Comparison of ENCODE assay signal across 9 mouse cellular contexts in genomic region chr12:85619283-85619897, GRCm38 (mm10). TPM values are rescaled to one million over a fixed set of nuclear protein-coding genes. Genes with fewer than 3 reads are reported as not detected.
DNase-seq lines count a peak whose midpoint lies in the region; ATAC-seq and TF ChIP-seq lines count a peak whose summit lies in the region.
"Had no signal": no experiment of that assay in that cellular context is flagged by ENCODE, and none has a peak within 500 bp of the region (broad histone marks: within the 10 kb centered on the region; RNA-seq: fewer than 3 reads in every experiment).

No protein-coding gene starts in this region.

- DNase-seq in layer of hippocampus, adult 2 months (ENCODE audit: low spot score in 2 of 2) = no peak
- DNase-seq in layer of hippocampus, adult 9-11 months = no peak
- DNase-seq in Patski (ENCODE audit: low read depth, low spot score) = peak; percentile 91
- DNase-seq in fat pad, adult 2 months (ENCODE audit: extremely low read depth, low read depth, low spot score) = peak; percentile 56
- DNase-seq in midbrain, postnatal 0 days (ENCODE audit: low spot score) = peak; percentile 54
- no peak for DNase-seq in thymus, postnatal 0 days (ENCODE audit: low spot score)
- no peak for DNase-seq in layer of hippocampus, postnatal 14 days (ENCODE audit: low spot score in 2 of 2)
- no peak for DNase-seq in yolk sac, embryonic 10.5 days (ENCODE audit: low spot score)
- DNase-seq: left cerebral cortex, postnatal 4 days had no signal

- no peaks in the 10 kb centered on the region for H3K9me3 ChIP-seq in midbrain, postnatal 0 days (ENCODE audit: low read length)

- CTCF ChIA-PET in Patski (lab: Charles Lee) = interaction anchor here (1.0 to 1.6 kb wide), 3 partner anchors 21 to 40 kb away, joined by 3 to 4 read pairs (median 3); partner anchors contain the start of gene Jdp2

- H3K27me3 ChIP-seq in Patski = no peaks in the 10 kb centered on the region
- no peaks in the 10 kb centered on the region for H3K27me3 ChIP-seq in midbrain, postnatal 0 days (ENCODE audit: insufficient read depth, low read length)

- in situ Hi-C loops in Patski (cut with MboI; ENCODE audit: low pct_unique_long_range_greater_than_20kb) = no loop called here

- H3K4me2 ChIP-seq in midbrain, postnatal 0 days (ENCODE audit: low read depth, low read length, poor library complexity, severe bottlenecking) = no peak overlapping the region

- H3K9ac ChIP-seq in midbrain, postnatal 0 days (replicated peaks; ENCODE audit: low read length, poor library complexity, severe bottlenecking) = no peak overlapping the region

- TF ChIP-seq CTCF in layer of hippocampus, adult 2 months (conservative IDR thresholded peaks at IDR 0.05) = no peak
- TF ChIP-seq CTCF in Patski (IDR thresholded peaks at IDR 0.05) = no peak
- no peak for TF ChIP-seq CTCF in midbrain, postnatal 0 days (IDR thresholded peaks at IDR 0.05)

- POLR2A ChIA-PET in Patski (lab: Charles Lee) = interaction anchor here (0.8 to 1.1 kb wide), 3 partner anchors 11 to 20 kb away, joined by 3 to 4 read pairs (median 4); no protein-coding TSS in a partner anchor

- H3K4me3 ChIP-seq in layer of hippocampus, adult 2 months = no peak overlapping the region
- no peak overlapping the region for H3K4me3 ChIP-seq in midbrain, postnatal 0 days (ENCODE audit: low read depth, low read length)

- 77% methylated on average over 7 of the region's 7 CpGs for WGBS in midbrain, postnatal 0 days

- peaks cover 2% of the 10 kb centered on the region; the same call in 1 of the 2 replicates for H3K4me1 ChIP-seq in midbrain, postnatal 0 days (ENCODE audit: insufficient read depth, low read length)

- peak; percentile 73 for ATAC-seq in Patski
- ATAC-seq in midbrain, postnatal 0 days (ENCODE audit: low FRiP score) = no peak

- H3K27ac ChIP-seq in layer of hippocampus, adult 2 months = peak overlapping the region; percentile 84
- peak overlapping the region; percentile 44; the same call in 1 of the 2 replicates for H3K27ac ChIP-seq in midbrain, postnatal 0 days (ENCODE audit: low read depth, low read length)

- H3K36me3 ChIP-seq in midbrain, postnatal 0 days (ENCODE audit: insufficient read depth, low read length) = peaks cover 11% of the 10 kb centered on the region; the same call in 1 of the 2 replicates

RNA-seq across cellular contexts. Expression of gene Jdp2, which starts 20.6 kb away (rescaled TPM):
- 10 to 100 TPM; 48.2 to 49.5 TPM for total RNA-seq in layer of hippocampus, adult 2 months (2021)
- 50.7 TPM for polyA plus RNA-seq in Patski (2021)
- 15.8 and 18.4 TPM in 2 replicates for total RNA-seq in midbrain, postnatal 0 days (2014; rRNA removed)
- 0.56 and 1.0 TPM in 2 replicates for polyA plus RNA-seq in midbrain, postnatal 0 days (2015; fragmentation: Nextera tagmentation; extraction: Ambion mirVana)
- 0.34 and 0.57 TPM in 2 replicates for polyA plus RNA-seq in thymus, postnatal 0 days (2015; fragmentation: Nextera tagmentation; extraction: Ambion mirVana)
- total RNA-seq in layer of hippocampus, postnatal 14 days (2021) = 10 to 100 TPM; 29.4 to 34.1 TPM

Comparison
In these comparisons a context has a peak if more than half of its experiments do, and no peak if none do; other contexts are left out.
1. DNase-seq: peak in Patski (single experiment), fat pad, adult 2 months (single experiment) and midbrain, postnatal 0 days (single experiment); none in layer of hippocampus, adult 2 months (0 of 2), layer of hippocampus, adult 9-11 months (single experiment), thymus, postnatal 0 days (single experiment), layer of hippocampus, postnatal 14 days (0 of 2) and yolk sac, embryonic 10.5 days (single experiment).